Mouse (Mus musculus) liver, embryonic 15.5 days (tissue): Measurements from ENCODE around the gene Tprg. TPM values are rescaled to one million over a fixed set of nuclear protein-coding genes. Genes with fewer than 3 reads are reported as not detected.

Experiments
- ATAC-seq: fragments of 200-750 bp; cut with Nextera tagmentation; 2 replicates; pipeline ENCODE4 v1.8.0; 2017; ENCODE audit warnings: moderate number of reproducible peaks, mild to moderate bottlenecking, moderate library complexity; ENCODE audit not compliant: insufficient read depth
- H3K27ac ChIP-seq: fragments of 300-500 bp; sonication (generic); replicated peaks from 2 replicates; pipeline ENCODE4 v1.5.1; 2015; ENCODE audit warnings: mild to moderate bottlenecking, inconsistent platforms
- H3K27me3 ChIP-seq: fragments of 300-500 bp; sonication (generic); 2 replicates; pipeline ENCODE4 v1.6.1; 2015; ENCODE audit warnings: mild to moderate bottlenecking, inconsistent platforms
- H3K36me3 ChIP-seq: fragments of 300-500 bp; sonication (generic); replicated peaks from 2 replicates; pipeline ENCODE4 v1.6.1; 2015; ENCODE audit warnings: moderate library complexity, mild to moderate bottlenecking, inconsistent platforms
- H3K4me1 ChIP-seq: fragments of 300-500 bp; sonication (generic); replicated peaks from 2 replicates; pipeline ENCODE4 v1.6.1; 2015; ENCODE audit warnings: inconsistent platforms
- H3K4me2 ChIP-seq: fragments of 300-500 bp; sonication (generic); 2 replicates; pipeline ENCODE4 v1.6.1; 2015; ENCODE audit warnings: moderate library complexity, mild to moderate bottlenecking, inconsistent platforms
- H3K4me3 ChIP-seq: fragments of 300-500 bp; sonication (generic); replicated peaks from 2 replicates; pipeline ENCODE4 v1.5.1; 2015; ENCODE audit warnings: mild to moderate bottlenecking, inconsistent platforms
- H3K9ac ChIP-seq: fragments of 300-500 bp; sonication (generic); 2 replicates; pipeline ENCODE4 v1.6.1; 2015; ENCODE audit warnings: moderate library complexity, mild to moderate bottlenecking, inconsistent platforms
- H3K9me3 ChIP-seq: fragments of 300-500 bp; sonication (generic); replicated peaks from 2 replicates; pipeline ENCODE4 v1.6.1; 2016; ENCODE audit warnings: inconsistent platforms
- WGBS: fragments of 180-500 bp; shearing (Covaris S2); methylation state at CpG from one replicate; pipeline ENCODE4 v1.1.7; 2015; ENCODE audit warnings: mixed read lengths; ENCODE audit not compliant: insufficient replicate concordance; 5-methylcytosine and 5-hydroxymethylcytosine counted together
- polyA plus RNA-seq: library from polyadenylated mRNA; unstranded; fragments of >200 nt; fragmentation: Nextera tagmentation; extraction: Ambion mirVana; gene quantifications from 2 replicates; pipeline ENCODE4 v1.2.1, GENCODE M21; 2015

Gene Tprg
- polyA plus RNA-seq, 1 experiment from 2014 or later = not detected

- H3K4me3 ChIP-seq = no peak overlapping the region
- no peaks in the 10 kb centered on the region for H3K9me3 ChIP-seq
- H3K36me3 ChIP-seq = no peaks in the 10 kb centered on the region
- no peaks in the 10 kb centered on the region for H3K4me1 ChIP-seq
- H3K4me2 ChIP-seq = no peak overlapping the region
- 54% methylated on average over 2 of the region's 2 CpGs for WGBS
- ATAC-seq = no peak
- no peaks in the 10 kb centered on the region for H3K27me3 ChIP-seq
- H3K9ac ChIP-seq = no peak overlapping the region
- no peak overlapping the region for H3K27ac ChIP-seq
Measured at GRCm38 (mm10) chr16:25440039-25440438, 153.4 kb downstream of the Tprg start.

DNA sequence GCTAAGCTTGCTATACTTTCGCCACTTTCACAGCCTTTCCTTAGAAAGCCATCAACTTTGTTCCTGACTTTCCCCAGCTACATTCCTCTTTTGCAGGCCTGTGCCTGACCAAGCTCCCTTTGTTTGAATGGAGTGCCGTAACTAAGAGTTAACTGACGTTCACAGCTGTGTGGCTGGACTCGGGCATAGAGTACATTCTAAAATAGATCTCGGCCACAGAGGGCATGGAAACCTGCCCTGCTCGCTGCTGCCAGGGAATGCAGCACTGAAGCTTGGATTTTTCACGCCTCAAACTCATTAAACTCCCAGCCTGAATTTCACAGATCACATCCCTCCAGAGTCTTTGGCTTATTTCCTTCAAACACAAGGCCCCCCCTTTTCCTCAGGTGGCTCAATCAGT, 159.0 kb downstream of the Tprg start:
- Histone ChIP-seq H3K4me2 (no peak overlapping the region), H3K9ac (no peak overlapping the region), H3K27me3 (no peaks in the 10 kb centered on the region), H3K9me3 (no peaks in the 10 kb centered on the region), H3K4me3 (no peak overlapping the region), H3K36me3 (no peaks in the 10 kb centered on the region), H3K27ac (no peak overlapping the region), H3K4me1 (no peaks in the 10 kb centered on the region)
- no peak for ATAC-seq
- WGBS = 53% methylated on average over 7 of the region's 7 CpGs

GRCm38 (mm10) chr16:25451511-25451910, 164.9 kb downstream of the Tprg start:
- 63% methylated on average over 3 of the region's 3 CpGs for WGBS
- no peak for ATAC-seq
- H3K4me3 ChIP-seq = no peak overlapping the region
- H3K4me1 ChIP-seq = no peaks in the 10 kb centered on the region
- no peaks in the 10 kb centered on the region for H3K36me3 ChIP-seq
- no peak overlapping the region for H3K9ac ChIP-seq
- no peak overlapping the region for H3K4me2 ChIP-seq
- H3K27ac ChIP-seq = no peak overlapping the region
- no peaks in the 10 kb centered on the region for H3K9me3 ChIP-seq
- H3K27me3 ChIP-seq = no peaks in the 10 kb centered on the region

- Histone ChIP-seq H3K27me3 (no peaks in the 10 kb centered on the region), H3K4me3 (no peak overlapping the region), H3K9me3 (no peaks in the 10 kb centered on the region), H3K4me1 (no peaks in the 10 kb centered on the region), H3K36me3 (no peaks in the 10 kb centered on the region), H3K27ac (no peak overlapping the region), H3K9ac (no peak overlapping the region), H3K4me2 (no peak overlapping the region)
- 60% methylated on average over 4 of the region's 4 CpGs for WGBS
- ATAC-seq = no peak
Measured at GRCm38 (mm10) chr16:25464732-25465131, 178.1 kb downstream of the Tprg start.

DNA sequence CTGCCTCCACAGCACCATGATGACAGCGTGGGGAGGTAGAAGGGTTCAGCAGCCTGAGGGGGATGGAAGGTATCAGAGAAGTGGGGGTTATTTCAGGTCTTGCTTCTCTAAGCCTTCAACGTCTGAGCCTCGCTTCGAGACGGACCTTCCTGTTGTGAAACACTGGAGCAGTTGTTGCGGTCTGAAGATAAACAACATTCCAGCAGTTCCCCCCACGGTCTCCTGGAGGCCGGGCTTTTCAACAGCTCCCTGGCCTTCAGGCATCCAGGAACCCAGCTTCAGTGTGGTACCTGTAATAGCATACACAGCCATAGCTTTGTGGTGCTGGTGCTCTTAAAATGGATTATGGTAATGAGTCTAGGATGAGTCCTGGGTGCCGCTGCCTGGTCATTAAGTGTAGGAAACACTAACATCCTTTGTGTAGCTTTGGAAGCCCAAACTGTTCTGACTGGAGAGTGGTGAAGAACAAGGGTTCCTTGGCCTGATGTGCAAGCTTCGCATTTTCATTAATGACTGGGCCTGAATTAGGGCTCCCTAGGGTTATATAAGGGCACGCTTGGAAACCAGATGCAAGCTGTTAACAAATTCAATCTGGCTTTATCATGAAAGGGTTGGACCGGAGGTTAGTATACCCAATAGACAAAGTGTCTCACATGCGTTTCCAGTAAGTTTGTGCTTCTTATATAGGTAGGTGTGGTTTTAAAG, 179.0 kb downstream of the Tprg start:
- no peaks in the 10 kb centered on the region for H3K9me3 ChIP-seq
- H3K4me2 ChIP-seq = no peak overlapping the region
- H3K4me1 ChIP-seq = no peaks in the 10 kb centered on the region
- H3K36me3 ChIP-seq = no peaks in the 10 kb centered on the region
- H3K9ac ChIP-seq = no peak overlapping the region
- ATAC-seq = no peak
- 34% methylated on average over 13 of the region's 13 CpGs for WGBS
- no peak overlapping the region for H3K4me3 ChIP-seq
- no peaks in the 10 kb centered on the region for H3K27me3 ChIP-seq
- no peak overlapping the region for H3K27ac ChIP-seq

GRCm38 (mm10) chr16:25468040-25468439, 181.4 kb downstream of the Tprg start:
- Histone ChIP-seq H3K9me3 (no peaks in the 10 kb centered on the region), H3K36me3 (no peaks in the 10 kb centered on the region), H3K9ac (no peak overlapping the region), H3K4me3 (no peak overlapping the region), H3K4me2 (no peak overlapping the region), H3K27me3 (no peaks in the 10 kb centered on the region), H3K4me1 (no peaks in the 10 kb centered on the region), H3K27ac (no peak overlapping the region)
- ATAC-seq = no peak
- 50% methylated on average over 3 of the region's 3 CpGs for WGBS

DNA sequence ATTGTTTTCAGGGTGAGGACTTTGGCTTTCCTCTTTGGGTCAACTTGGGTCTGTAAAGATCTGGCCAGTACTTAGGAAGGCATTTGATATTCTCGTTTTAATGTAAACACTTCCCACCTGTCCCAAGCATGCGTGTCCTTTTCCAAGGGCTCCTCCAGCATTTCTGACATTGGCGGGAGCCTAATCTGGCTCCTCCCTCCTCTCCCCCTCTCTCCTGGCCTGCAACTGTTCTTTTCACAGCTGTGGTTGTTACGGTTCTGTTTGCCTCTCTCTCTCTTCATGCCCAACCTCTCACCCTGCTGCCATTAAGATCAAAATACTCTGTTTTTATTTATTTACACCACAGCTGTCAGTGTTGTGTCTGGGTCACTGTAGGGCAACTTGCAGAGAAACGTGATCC, 182.0 kb downstream of the Tprg start:
- no peak overlapping the region for H3K9ac ChIP-seq
- H3K4me2 ChIP-seq = no peak overlapping the region
- H3K27me3 ChIP-seq = no peaks in the 10 kb centered on the region
- no peak for ATAC-seq
- H3K27ac ChIP-seq = no peak overlapping the region
- no peak overlapping the region for H3K4me3 ChIP-seq
- H3K9me3 ChIP-seq = no peaks in the 10 kb centered on the region
- no peaks in the 10 kb centered on the region for H3K36me3 ChIP-seq
- 37% methylated on average over 5 of the region's 5 CpGs for WGBS
- no peaks in the 10 kb centered on the region for H3K4me1 ChIP-seq
